Mouse (Mus musculus): ENCODE results near the gene Ano8.
"Not testable (repeated sequence)": the region's sequence is repeated elsewhere in the genome, so short reads cannot be mapped to it uniquely, and the experiment has no call there.

Ano8 gene

DNA sequence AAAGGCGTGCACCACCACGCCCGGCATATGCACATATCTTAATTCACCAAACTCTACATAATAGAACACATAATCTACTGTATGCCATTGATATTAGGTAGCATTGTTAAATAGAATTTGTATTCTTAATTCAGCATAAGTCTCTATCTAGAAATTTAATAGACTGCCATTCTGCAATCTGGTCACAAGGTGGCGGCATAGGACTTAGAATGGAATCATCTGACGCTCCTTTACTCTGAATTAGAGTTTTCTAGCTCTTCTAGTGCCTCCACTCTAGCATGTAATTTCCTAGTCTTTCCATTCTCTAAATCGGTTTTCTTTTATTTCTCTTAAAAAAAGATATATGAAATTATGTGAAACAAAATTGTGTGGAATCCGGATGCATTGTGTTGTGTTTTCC is 44.4 kb downstream of the Ano8 start:
- DNase-seq (ENCODE audit: low read depth, low spot score), result peak; percentile 69

DNA sequence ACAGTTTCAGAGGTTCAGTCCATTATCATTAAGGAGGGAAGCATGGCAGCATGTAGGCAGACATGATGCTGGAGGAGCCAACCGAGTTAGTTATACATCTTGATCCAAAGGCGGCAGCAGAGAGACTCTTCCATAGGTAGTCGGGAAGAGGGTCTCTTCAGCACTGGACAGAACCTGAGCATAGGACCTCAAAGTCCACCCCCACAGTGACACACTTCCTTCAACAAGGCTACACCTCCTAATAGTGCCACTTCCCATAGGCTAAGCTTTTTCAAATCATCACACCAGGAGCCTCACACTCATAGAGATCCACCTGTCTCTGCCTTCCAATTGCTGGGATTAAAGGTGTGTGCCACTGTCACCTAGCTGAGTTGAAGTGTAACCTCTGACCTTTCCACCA is 48.7 kb downstream of the Ano8 start:
- no peak for DNase-seq (ENCODE audit: low read depth, low spot score)

GRCm38 (mm10) chr8:71432935-71433334 is 52.8 kb downstream of the Ano8 start:
- not testable (repeated sequence) for DNase-seq (ENCODE audit: low read depth, low spot score)

Data from ES-CJ7 (cell line).